ENCODE assay signal across 8 mouse cellular contexts in genomic region chr17:74673251-74673650, GRCm38 (mm10). TPM values are rescaled to one million over a fixed set of nuclear protein-coding genes. Genes with fewer than 3 reads are reported as not detected.
DNase-seq lines count a peak whose midpoint lies in the region; ATAC-seq lines count a peak whose summit lies in the region.

No protein-coding gene starts in this region.

- H3K9ac ChIP-seq in midbrain, embryonic 11.5 days (ENCODE audit: low read length), result no peak overlapping the region
- H3K9ac ChIP-seq in midbrain, embryonic 13.5 days (replicated peaks), result no peak overlapping the region

- peak; percentile 30 for DNase-seq in gastrocnemius, adult 18-20 months (ENCODE audit: low spot score)
- DNase-seq in gastrocnemius, postnatal 14 days, result no peak
- peak; percentile 91 for DNase-seq in midbrain, embryonic 11.5 days (ENCODE audit: low spot score, missing footprints)
- peak; percentile 32 for DNase-seq in ZHBTc4 (ENCODE audit: low read depth, low spot score)
- DNase-seq in retina, postnatal 1 day, result peak; percentile 57
- no peak for DNase-seq in right cerebral cortex, postnatal 14 days

- peaks cover 15% of the 10 kb centered on the region for H3K36me3 ChIP-seq in midbrain, embryonic 11.5 days (ENCODE audit: control insufficient read depth, insufficient read depth, low read length)
- peaks cover 47% of the 10 kb centered on the region for H3K36me3 ChIP-seq in midbrain, embryonic 13.5 days

- H3K4me1 ChIP-seq in midbrain, embryonic 11.5 days (ENCODE audit: control insufficient read depth, insufficient read depth, low read length), result no peaks in the 10 kb centered on the region
- no peaks in the 10 kb centered on the region for H3K4me1 ChIP-seq in midbrain, embryonic 13.5 days (replicated peaks)

- ATAC-seq in midbrain, embryonic 11.5 days (ENCODE audit: low FRiP score), result no peak
- ATAC-seq in midbrain, embryonic 13.5 days, result no peak
- ATAC-seq in hematopoietic stem cell, adult 5-6 weeks (replicated peaks in 1 of 2; ENCODE audit: insufficient read depth in 1 of 2, low FRiP score in 2 of 2, low TSS enrichment in 1 of 2, low read depth in 1 of 2, poor library complexity in 2 of 2, severe bottlenecking in 2 of 2), result peak; percentile 32 to 64; a peak in 1 of 4 replicates

- H3K4me3 ChIP-seq in midbrain, embryonic 11.5 days (ENCODE audit: low read depth, low read length), result no peak overlapping the region
- no peak overlapping the region for H3K4me3 ChIP-seq in midbrain, embryonic 13.5 days (replicated peaks)

- no peaks in the 10 kb centered on the region for H3K27me3 ChIP-seq in midbrain, embryonic 11.5 days (ENCODE audit: control insufficient read depth, insufficient read depth, low read length)
- no peaks in the 10 kb centered on the region for H3K27me3 ChIP-seq in midbrain, embryonic 13.5 days

- no peak overlapping the region for H3K4me2 ChIP-seq in midbrain, embryonic 11.5 days
- no peak overlapping the region for H3K4me2 ChIP-seq in midbrain, embryonic 13.5 days (replicated peaks)

- intact Hi-C loops in gastrocnemius, postnatal 14 days (cut with DNase I; ENCODE audit: low total_unique reads), result no loop called here

- H3K9me3 ChIP-seq in midbrain, embryonic 11.5 days (ENCODE audit: control insufficient read depth, low read length), result no peaks in the 10 kb centered on the region
- H3K9me3 ChIP-seq in midbrain, embryonic 13.5 days, result no peaks in the 10 kb centered on the region

- H3K27ac ChIP-seq in midbrain, embryonic 11.5 days (ENCODE audit: low read depth, low read length), result no peak overlapping the region
- no peak overlapping the region for H3K27ac ChIP-seq in midbrain, embryonic 13.5 days

RNA-seq across cellular contexts. Expression of gene Ttc27, which starts 44.3 kb away (rescaled TPM):
- 10 to 100 TPM; 12.0 to 12.4 TPM for total RNA-seq in gastrocnemius, adult 18-20 months (2021)
- total RNA-seq in gastrocnemius, postnatal 14 days (2021), result 1 to 10 TPM; 7.6 to 9.0 TPM
- 25.4 and 27.7 TPM in 2 replicates for polyA plus RNA-seq in midbrain, embryonic 11.5 days (2014; fragmentation: Nextera tagmentation; extraction: Ambion mirVana)
- polyA plus RNA-seq in midbrain, embryonic 13.5 days (2015; fragmentation: Nextera tagmentation; extraction: Ambion mirVana), result 16.1 and 20.2 TPM in 2 replicates
- total RNA-seq in hematopoietic stem cell, adult 5-6 weeks (2017), result 65.2 and 69.6 TPM in 2 replicates

Comparison
In these comparisons a context has a peak if more than half of its experiments do, and no peak if none do; other contexts are left out.
1. DNase-seq: peak in gastrocnemius, adult 18-20 months (single experiment), midbrain, embryonic 11.5 days (single experiment), ZHBTc4 (single experiment) and retina, postnatal 1 day (single experiment); none in gastrocnemius, postnatal 14 days (single experiment) and right cerebral cortex, postnatal 14 days (single experiment).
2. ATAC-seq: peak in hematopoietic stem cell, adult 5-6 weeks (2 of 2); none in midbrain, embryonic 11.5 days (single experiment) and midbrain, embryonic 13.5 days (single experiment).